Mouse (Mus musculus) cerebellum, adult 11 months (tissue): ENCODE data around the gene Slc2a13.

Source experiments
- DNase-seq: peaks from one replicate; pipeline ENCODE4 v3.0.0; 2022

The Slc2a13 gene

DNA sequence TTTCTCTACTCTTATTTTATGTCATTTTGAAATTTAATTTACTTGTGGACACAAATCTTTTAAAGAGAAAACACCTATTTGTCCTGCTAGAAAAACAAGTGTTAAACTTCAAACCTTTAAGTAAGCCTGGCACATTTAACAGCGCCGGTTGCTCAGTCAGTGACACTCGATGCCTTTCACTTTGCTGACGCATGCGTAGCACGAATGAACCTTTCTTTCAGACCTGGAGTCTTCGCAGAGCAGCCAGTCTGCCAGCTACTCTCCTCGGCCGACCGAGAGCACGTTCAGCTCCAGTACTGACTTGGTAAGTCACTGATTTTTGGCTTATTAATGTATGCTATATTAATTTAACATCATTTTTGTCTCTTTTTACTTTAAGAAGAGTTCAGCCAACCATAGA lies 315.9 kb downstream of the Slc2a13 start:
- DNase-seq: no peak

DNA sequence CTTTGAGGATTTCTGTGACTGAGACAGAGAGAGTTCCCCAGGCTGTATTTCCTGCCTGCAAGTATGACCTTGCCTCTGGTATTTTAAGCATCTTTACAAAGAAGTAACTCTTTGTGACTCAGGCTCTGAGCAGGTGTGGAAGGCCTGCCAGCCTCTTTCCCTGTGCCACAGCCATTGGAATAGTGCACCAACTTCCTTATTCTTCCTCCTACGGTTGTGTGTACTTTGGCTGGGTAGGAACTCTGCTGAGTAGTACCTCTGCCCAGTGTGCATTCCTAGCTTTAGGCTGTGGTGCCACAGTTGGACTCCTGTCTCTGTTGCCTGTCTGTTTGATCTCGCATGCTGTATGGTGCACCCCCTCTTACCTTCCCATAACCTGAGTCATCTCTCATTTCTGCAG lies 317.8 kb downstream of the Slc2a13 start:
- no peak for DNase-seq

DNA sequence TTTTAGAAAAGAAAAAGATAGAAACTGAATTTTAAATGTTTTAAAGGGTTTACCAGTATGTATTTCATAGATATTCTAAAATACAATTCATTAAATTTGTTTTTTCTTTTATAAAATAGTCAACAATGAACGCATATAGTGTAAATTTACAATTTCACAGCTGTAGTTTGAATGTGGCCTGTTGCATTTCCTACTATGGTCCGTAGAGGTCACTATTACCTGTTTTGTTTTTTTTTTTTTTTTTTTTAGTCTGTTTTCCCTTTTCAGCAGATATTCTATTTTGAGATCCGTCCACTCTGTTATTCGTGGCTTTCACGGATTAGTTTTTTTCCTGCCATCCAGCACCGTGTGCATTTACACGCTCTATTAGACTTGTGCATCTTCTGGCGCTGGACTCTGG lies 320.1 kb downstream of the Slc2a13 start:
- no peak for DNase-seq

DNA sequence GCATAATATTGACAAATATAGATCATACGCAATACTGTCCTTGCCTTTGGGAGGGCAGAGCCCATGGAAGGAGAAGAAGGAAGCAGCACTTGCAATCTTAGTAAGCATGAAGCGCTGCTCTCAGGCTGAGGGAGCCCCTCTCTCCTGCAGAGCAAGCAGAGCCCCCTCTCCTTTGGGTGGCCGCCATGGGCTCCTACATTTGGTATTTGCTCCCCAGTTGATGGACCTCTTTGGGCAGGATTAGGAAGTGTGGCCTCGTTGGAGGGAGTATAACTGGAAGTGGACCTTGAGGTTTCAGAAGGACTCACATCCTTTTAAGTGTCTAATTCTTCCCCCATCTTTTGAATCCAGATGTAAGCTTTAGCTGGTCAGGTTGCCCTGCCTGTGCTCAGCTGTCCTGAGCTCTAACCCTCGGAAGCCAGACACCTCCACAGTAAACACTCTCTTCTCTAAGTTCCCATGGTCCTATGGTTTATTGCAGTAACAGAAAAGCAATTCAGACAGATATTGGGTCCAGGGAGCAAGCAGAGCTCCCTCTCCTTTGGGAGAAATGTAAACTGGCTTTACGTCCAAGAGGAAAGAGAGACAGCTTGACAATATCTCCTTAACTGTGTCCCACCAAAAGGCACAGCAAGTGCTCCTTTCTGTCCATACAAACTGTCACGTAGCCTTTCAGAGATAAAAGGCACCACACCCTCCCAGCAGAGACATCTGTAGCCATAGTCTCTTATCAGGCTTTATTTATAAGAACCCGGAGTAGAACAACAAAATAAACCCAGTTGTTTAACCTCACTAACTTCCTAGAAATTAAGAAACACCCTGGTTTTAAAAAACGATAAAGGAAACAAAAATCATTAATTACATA lies 321.3 kb downstream of the Slc2a13 start:
- no peak for DNase-seq

DNA sequence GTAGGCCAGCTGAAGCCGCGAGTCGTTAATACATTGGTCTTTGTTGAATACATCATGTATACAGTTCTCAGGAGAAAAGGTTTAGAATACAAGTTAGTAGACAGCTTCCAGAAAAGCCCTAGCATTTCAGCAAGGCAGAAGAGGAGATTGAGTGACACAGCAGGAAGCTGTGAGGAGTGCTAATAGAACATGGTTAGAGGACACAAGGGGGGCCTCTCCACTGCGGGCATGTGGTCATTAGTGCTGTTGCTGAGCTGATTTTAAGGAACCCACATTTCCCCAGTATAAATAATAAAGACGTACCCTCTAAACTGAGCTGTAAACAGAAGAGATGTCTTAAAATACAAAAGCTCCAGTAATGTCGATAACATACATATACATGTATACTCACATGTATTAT lies 322.2 kb downstream of the Slc2a13 start:
- no peak for DNase-seq

DNA sequence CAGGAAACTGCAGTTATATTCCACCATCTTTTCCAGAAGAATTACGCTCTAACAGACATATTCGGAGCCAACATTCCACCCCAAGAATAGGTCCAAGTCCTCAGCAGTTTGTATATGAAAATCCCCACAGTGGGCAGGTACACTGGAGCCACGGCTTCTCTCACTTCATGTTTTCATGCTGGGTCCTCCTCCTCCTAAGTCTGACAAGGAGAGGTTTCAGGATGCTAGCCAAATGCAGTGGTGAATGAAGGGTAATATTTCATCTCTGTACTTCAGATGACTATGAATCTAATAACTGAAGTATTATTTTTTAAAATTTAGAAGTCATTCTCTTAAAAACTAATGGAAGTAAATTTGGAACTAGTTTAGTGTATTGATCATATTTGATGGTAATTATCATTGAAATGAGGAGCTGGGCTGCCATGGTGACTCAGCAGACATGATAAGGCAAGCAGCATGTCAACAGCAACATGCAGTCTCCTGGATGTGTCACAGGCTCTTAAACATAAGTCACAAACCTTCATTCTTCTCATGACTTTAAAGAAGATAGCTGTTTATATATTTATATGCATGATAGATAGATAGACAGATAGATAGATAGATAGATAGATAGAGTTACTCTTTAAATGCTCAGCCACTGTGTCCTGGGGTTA lies 332.3 kb downstream of the Slc2a13 start:
- DNase-seq: no peak

DNA sequence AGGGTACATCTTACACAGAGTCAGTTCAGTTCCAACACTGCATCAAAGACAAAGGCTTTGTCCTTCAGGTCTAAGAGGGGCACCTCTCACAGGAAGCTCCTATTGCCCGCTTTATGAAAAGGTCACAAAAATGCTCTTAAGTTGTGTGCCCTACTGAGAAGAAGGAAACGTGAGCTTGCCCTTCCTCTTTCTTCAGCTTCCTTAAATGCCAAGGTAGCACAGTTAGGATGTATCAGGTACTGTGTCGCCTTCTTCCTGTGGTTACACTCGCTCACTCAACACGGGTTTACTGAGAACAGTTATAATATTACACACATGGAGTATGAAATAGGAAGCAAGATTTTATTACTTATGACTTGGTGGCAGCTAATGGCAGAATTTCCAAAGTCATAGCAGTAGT lies 335.8 kb downstream of the Slc2a13 start:
- DNase-seq: no peak
